In the genomic region with DNA sequence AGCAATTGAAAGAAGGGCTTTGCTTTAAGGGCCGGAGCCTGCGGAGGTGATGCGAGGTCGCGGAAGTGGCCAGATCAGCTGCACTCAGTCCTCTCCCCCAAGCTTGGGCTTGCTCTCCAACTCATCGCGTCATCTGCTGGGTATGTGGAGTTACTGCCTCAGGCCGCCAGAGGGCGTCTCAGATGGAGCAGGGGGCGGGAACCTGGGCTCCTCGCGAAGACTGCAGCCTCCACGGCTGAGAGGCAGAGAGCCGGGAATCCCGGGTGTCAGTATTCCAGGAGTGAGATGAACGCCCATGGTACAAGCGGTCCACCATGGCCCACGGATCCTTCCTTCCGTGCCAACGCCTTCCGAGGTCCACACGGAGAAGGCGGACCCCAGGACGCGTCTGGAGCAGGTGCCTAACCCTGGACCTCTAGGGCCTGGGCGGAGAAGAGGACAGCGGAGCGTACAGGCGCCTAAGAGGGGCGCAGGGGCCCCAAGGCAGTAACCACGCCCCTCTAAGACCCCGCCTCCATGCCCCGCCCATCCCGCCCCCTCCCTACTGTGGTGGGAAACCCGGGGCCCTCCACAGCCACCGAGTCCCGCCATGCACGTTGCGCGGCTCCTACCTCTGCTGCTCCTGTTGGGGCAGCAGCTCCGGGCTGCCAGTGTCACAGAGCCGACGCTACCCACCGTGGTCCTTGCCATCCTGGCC, we compare ENCODE assay signal across 8 mouse cellular contexts. TPM values are rescaled to one million over a fixed set of nuclear protein-coding genes. Genes with fewer than 3 reads are reported as not detected.
A peak's percentile ranks its signal among the peaks of the same experiment; 100 is the strongest.
DNase-seq lines count a peak whose midpoint lies in the region; ATAC-seq lines count a peak whose summit lies in the region.

Cercam (plus strand) TSS at position 216 of the 697 bp plus-strand sequence.

- H3K4me3 ChIP-seq in intestine, embryonic 14.5 days (ENCODE audit: low read depth, low read length): peak within 1 kb of the TSS; percentile 60

- peak within 1 kb of the TSS; percentile 97 for H3K4me2 ChIP-seq in intestine, embryonic 14.5 days (ENCODE audit: low read length)

- intact Hi-C loops in gastrocnemius, postnatal 36 days (cut with DNase I): no loop called here
- intact Hi-C loops in left cerebral cortex, postnatal 10 days (cut with DNase I): no loop called here

- ATAC-seq in intestine, embryonic 14.5 days (replicated peaks; ENCODE audit: low FRiP score, low TSS enrichment, low read depth): peak; percentile 92
- ATAC-seq in megakaryocyte progenitor cell, adult 5-6 weeks (replicated peaks; ENCODE audit: poor library complexity): peak; percentile 81

- no peaks in the 10 kb centered on the region for H3K27me3 ChIP-seq in intestine, embryonic 14.5 days (replicated peaks; ENCODE audit: control insufficient read depth, insufficient read depth, low read length)

- peak within 1 kb of the TSS; percentile 56 for H3K9ac ChIP-seq in intestine, embryonic 14.5 days (ENCODE audit: low read length)

- peak; percentile 79 for DNase-seq in adrenal gland, adult 8-10 months
- DNase-seq in embryo, embryonic 11.5 days (ENCODE audit: low read depth, low spot score): peak; percentile 84
- DNase-seq in gastrocnemius, postnatal 36 days: peak; percentile 78 to 79
- DNase-seq in intestine, embryonic 14.5 days (ENCODE audit: low spot score): peak; percentile 95
- peak; percentile 81 to 90 for DNase-seq in left cerebral cortex, postnatal 10 days (ENCODE audit: extremely low spot score in 1 of 2, low spot score in 2 of 2)
- DNase-seq in right cerebral cortex, postnatal 10 days (ENCODE audit: low spot score in 2 of 2): peak; percentile 91 to 93
- peak; percentile 72 to 84 for DNase-seq in urinary bladder, postnatal 36 days (ENCODE audit: low spot score in 2 of 2)

- H3K36me3 ChIP-seq in intestine, embryonic 14.5 days (ENCODE audit: control insufficient read depth, insufficient read depth, low read length): 0 out of 2 replicates have a peak, but pooled peaks cover 3% of the 10 kb centered on the region

- peak within 1 kb of the TSS; percentile 66 for H3K27ac ChIP-seq in intestine, embryonic 14.5 days (ENCODE audit: low read depth)

- under 1% methylated on average over 44 of the region's 44 CpGs for WGBS in intestine, embryonic 14.5 days

- H3K9me3 ChIP-seq in intestine, embryonic 14.5 days (ENCODE audit: control insufficient read depth, low read length): no peaks in the 10 kb centered on the region

- H3K4me1 ChIP-seq in intestine, embryonic 14.5 days (replicated peaks; ENCODE audit: control insufficient read depth, insufficient read depth, low read length): no peaks in the 10 kb centered on the region; the same call in 1 of the 2 replicates

RNA-seq across cellular contexts. Expression of gene Cercam, which starts in this region (rescaled TPM):
- total RNA-seq in adrenal gland, adult 8-10 months (2022): 10 to 100 TPM in 3 of 4 experiments, 1 to 10 TPM in 1; 7.6 to 32.8 (median 18.4) TPM
- total RNA-seq in gastrocnemius, postnatal 36 days (2021): 1 to 10 TPM; 5.4 to 5.7 TPM
- 20.2 and 22.4 TPM in 2 replicates for polyA plus RNA-seq in intestine, embryonic 14.5 days (2014; fragmentation: Nextera tagmentation; extraction: Ambion mirVana)
- total RNA-seq in left cerebral cortex, postnatal 10 days (2021): 10 to 100 TPM; 13.2 to 13.4 TPM
- total RNA-seq in megakaryocyte progenitor cell, adult 5-6 weeks (2015): 13.0 and 13.9 TPM in 2 replicates
- total RNA-seq in megakaryocyte progenitor cell, adult 5-6 weeks (2017): 7.7 and 10.8 TPM in 2 replicates

Comparison
In these comparisons a context has a peak if more than half of its experiments do, and no peak if none do; other contexts are left out.
1. Peak in every context shown above with its lines: DNase-seq, ATAC-seq, H3K4me3 ChIP-seq and H3K27ac ChIP-seq.